Mouse (Mus musculus) frontal cortex, postnatal 10 days (tissue): ENCODE data around the gene Xrcc1.
A peak's percentile ranks its signal among the peaks of the same experiment; 100 is the strongest.
"Not testable (repeated sequence)": the region's sequence is repeated elsewhere in the genome, so short reads cannot be mapped to it uniquely, and the experiment has no call there.

Experiments used
- DNase-seq, 2 experiments: peaks; one replicate each; pipeline ENCODE4 v3.0.0; 2022; ENCODE audit warnings: low spot score in 2 of 2, mixed read lengths in 1 of 2

Gene Xrcc1

DNA sequence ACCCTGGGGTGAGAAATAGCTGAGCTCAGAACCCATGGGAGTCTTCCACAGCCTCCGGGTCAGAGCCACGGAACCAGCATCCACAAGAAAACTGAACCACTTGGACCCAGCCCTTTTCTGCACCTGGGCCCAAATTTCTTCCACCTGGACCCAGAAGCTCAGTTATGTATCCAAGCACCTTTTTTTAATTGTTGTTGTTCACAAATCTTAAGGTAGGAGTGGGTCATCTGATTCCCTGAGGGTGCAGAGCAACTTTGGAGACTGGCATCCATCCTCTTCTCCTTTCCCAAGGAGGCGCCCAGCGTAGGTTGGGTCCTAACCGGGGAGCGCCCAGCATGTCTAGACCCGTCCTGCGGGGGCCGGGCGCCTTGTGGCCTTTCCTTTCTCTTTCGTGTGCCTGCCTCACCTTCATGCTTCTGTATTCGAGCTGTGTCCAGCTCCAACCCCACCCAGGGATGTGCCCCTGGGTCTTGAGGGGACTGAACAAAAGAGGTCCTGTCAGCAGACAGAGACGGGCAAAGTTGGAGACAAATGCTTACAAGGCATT lies at the start of gene Xrcc1, which contains the start of gene Pinlyp:
Xrcc1 (plus strand) TSS at position 222 of the 547 bp plus-strand sequence.
Pinlyp (minus strand) TSS at position 51 of the 547 bp plus-strand sequence.
- no peak for DNase-seq

GRCm38 (mm10) chr7:24499856-24500577 lies 46.1 kb upstream of the Xrcc1 start:
- DNase-seq: no peak

- DNase-seq: no peak
Observed at GRCm38 (mm10) chr7:24500929-24501328, 45.2 kb upstream of the Xrcc1 start.

GRCm38 (mm10) chr7:24501492-24501891 lies 44.6 kb upstream of the Xrcc1 start:
- no peak for DNase-seq

GRCm38 (mm10) chr7:24504004-24504403 lies 42.1 kb upstream of the Xrcc1 start:
- no peak for DNase-seq

- no peak for DNase-seq
Observed at GRCm38 (mm10) chr7:24504868-24505267, 41.2 kb upstream of the Xrcc1 start.

DNA sequence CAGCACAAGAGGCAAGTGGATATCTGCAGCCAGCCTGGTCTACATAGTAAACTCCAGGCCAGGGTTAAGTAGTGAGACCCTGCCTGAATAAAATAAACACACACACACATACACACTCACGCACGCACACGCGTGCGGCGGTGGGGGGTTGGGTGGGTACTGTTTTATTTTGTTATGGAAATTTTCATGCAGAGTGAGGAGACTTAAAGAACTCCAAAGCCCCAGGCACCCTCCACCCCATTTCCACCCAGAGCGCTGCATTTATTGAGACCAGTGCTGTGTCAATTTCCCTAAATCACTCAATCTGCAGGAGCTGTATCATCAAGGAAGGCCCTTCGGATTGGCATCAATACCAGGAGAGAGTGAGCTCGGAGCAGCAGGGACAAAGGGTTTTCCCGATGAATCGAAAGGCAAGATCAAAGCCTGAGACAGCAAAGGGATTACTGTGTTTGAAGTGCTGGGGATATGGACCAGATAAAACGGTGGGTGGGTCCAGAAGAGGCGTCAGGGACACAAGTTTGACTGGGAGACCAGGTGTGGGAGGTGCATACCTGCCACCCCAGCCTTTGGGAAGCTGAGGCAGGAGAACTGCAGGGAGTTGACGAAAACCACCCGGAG lies 40.5 kb upstream of the Xrcc1 start:
- DNase-seq: no peak

GRCm38 (mm10) chr7:24506065-24506459 lies 40.0 kb upstream of the Xrcc1 start:
- DNase-seq: no peak

- no peak for DNase-seq
Observed at GRCm38 (mm10) chr7:24506476-24506837, 39.6 kb upstream of the Xrcc1 start.

- DNase-seq: peak; percentile 83 to 84
Observed at GRCm38 (mm10) chr7:24506838-24507725, 39.0 kb upstream of the Xrcc1 start, which contains the start of gene Zfp428. TSS of gene Zfp428 (plus strand) at chr7:24507006.

- DNase-seq: no peak
Observed at GRCm38 (mm10) chr7:24507726-24508114, 38.4 kb upstream of the Xrcc1 start.

DNA sequence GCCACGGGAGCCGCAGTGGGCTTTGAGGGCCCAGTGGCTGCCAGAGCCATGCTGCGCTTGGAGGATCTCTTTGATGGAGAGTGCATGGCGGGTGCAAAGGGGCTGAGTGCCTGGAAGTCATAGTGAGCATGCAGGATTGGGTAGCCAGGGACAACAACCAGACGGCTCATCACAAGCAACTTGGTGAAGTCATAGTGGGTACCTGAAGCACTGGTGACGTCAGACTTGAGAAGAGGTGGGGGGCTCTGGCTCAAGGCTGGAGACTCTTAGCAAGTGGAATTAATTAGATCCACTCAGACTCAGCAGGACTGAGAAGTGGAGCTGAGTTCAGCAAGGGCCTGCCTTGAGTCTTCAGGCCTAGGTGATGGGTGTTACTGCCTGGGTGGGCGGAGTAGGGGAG lies 33.7 kb upstream of the Xrcc1 start, which contains the start of gene AC161166.1:
AC161166.1 (minus strand) TSS at position 101 of the 400 bp plus-strand sequence.
- DNase-seq: no peak

GRCm38 (mm10) chr7:24516319-24516718 lies 29.8 kb upstream of the Xrcc1 start:
- peak in 1 of 2 experiments; percentile 44 for DNase-seq

GRCm38 (mm10) chr7:24517077-24517476 lies 29.0 kb upstream of the Xrcc1 start:
- no peak for DNase-seq

GRCm38 (mm10) chr7:24517654-24518053 lies 28.4 kb upstream of the Xrcc1 start:
- DNase-seq: no peak

GRCm38 (mm10) chr7:24519130-24519529 lies 27.0 kb upstream of the Xrcc1 start:
- DNase-seq: no peak

DNA sequence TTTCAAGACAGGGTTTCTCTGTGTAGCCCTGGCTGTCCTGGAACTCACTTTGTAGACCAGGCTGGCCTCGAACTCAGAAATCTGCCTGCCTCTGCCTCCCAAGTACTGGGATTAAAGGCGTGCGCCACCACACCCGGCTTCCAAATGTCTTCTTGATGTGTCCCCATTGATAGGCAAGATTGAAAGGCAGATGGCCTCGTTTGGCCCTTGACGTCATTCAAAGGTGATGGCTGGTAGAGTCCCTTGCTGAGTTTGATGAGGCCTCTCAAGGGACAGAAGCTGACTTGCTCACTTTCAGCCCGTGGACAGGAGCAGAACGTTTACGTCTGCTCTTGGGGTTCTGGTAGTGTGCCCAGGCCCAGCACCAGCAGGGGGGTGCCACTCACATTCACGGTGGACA lies 26.0 kb upstream of the Xrcc1 start:
- not testable (repeated sequence) for DNase-seq

- no peak for DNase-seq
Observed at GRCm38 (mm10) chr7:24522805-24523204, 23.3 kb upstream of the Xrcc1 start.

DNA sequence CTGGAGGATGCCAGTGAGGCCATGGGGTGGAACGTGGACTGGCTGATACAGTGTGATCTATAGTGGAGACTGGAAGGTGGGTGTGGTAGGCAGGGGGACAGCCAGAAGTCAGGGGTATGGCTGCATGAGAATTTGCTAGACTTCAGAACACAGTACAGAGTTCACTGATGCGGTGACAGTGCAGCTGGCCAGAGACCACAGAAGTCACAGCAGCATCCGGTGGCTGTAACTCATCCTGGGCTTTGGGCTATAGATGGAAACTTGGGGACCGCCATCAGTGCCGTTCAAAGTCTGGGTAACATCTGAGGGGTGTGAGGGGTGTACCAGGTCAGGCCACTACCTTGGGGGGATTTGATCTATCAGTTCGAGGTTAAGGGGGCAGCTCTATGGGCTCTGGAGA lies 22.4 kb upstream of the Xrcc1 start:
- DNase-seq: no peak

DNA sequence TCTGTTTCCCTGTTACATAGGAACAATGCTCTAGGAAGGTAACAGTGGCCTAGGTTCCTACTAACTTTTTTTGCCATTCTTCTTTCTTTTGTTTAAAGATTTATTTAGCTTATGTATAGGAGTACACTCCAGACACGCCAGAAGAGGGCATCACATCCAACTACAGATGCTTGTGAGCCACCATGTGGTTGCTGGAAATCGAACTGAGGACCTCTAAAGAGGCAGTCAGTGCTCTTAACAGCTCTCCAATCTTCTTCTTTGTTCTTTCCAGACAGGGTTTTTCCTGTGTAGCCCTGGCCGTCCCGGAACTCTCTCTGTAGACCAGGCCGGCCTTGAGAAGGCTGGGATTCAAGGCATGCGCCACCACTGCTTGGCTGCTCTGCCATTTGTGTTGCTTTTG lies 21.1 kb upstream of the Xrcc1 start:
- no peak for DNase-seq

DNA sequence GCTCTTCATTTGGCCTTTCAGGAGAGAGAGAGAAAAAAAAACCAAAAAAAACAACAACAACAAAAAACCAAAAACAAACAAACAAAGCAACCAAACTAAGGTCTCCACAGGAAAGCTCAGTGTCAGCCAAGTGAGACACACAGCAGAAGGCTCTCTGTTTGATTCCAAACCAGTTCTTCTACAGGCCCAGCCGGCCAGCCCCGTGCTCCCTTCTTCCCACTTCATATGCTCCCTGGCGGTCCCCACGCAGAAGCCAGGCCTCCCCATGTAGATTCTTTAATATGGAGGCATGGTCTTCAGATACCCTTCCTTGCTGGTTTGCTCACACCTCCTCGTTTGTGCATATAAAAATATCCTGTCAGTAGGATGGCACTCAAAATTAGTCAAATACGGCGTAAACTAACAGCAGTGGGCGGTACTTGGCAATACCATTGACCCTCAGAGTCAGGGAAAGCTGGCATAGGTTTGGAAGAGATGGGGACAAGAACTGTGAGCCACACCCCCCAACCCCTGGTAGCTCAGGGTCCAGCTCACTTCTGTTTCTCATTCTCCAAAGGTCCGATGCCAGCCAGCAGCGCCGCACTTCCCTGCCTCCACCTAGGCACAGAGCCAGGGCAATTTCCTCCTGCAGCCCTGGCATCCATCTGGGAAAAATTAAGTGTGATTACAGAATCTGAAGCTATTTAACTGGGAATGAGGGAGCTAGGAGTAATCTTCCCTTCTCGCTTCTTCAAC lies 20.2 kb upstream of the Xrcc1 start:
- DNase-seq: no peak
